Mouse (Mus musculus): ENCODE results near the gene Lgals3bp.

Lgals3bp gene

DNA sequence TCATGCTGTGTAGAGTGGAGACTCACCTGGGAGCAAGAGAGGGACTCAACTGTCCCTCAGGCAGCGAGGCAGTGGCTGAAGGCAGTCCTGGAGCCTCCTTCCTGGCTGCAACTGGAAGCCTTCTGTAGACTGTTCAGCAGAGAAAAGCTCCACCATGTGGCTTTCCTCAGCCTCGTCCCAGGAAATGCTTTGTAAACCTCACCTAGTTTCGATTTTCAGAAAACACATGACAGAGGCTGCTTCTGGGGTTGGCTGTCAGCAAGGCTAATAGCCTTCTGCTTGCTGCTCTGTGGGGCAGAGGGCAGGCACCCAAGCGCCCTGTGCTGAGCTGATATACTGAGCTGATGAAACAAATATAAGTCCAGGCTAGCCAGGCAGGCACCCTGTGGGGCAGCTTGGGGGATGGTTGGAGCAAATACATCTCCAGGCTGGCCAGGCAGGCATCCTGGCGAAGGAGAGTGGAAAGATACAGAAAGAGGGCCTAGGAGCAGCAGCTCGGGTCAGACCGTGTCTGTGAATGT lies at the start of gene Lgals3bp:
Gene Lgals3bp (minus strand): TSS at position 333 of the 521 bp plus-strand sequence.
- peak in 1 of 2 experiments; percentile 25 for DNase-seq (ENCODE audit: low spot score in 2 of 2)

GRCm38 (mm10) chr11:118451211-118451610 lies 49.3 kb upstream of the Lgals3bp start:
- DNase-seq (ENCODE audit: low spot score in 2 of 2): no peak

DNA sequence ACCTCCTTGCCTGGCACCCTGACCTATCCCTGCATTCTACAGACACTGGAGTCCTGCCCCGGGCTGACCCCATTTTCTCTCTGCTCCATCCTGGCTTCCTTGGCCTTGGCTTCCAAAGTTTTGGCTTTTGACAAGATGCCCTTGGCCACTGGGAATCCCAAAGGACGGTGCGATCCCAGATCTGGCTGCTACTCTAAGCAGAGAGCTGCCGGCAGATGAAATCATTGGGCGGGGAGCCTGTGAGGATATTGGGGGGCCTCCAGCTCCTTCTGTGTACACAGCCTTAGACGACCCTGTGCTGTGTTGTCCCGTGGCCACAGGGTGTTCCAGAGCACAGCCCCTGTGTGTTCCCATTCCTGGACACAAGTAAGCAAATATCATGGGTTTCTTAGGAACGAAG lies 46.5 kb upstream of the Lgals3bp start:
- DNase-seq (ENCODE audit: low spot score in 2 of 2): no peak

- no peak for DNase-seq (ENCODE audit: low spot score in 2 of 2)
Observed at GRCm38 (mm10) chr11:118447346-118447745, 45.5 kb upstream of the Lgals3bp start.

- DNase-seq (ENCODE audit: low spot score in 2 of 2): peak; percentile 52 to 82
Observed at GRCm38 (mm10) chr11:118445843-118446242, 44.0 kb upstream of the Lgals3bp start.

GRCm38 (mm10) chr11:118443201-118443970 lies 41.5 kb upstream of the Lgals3bp start:
- DNase-seq (ENCODE audit: low spot score in 2 of 2): peak; percentile 56 to 89

DNA sequence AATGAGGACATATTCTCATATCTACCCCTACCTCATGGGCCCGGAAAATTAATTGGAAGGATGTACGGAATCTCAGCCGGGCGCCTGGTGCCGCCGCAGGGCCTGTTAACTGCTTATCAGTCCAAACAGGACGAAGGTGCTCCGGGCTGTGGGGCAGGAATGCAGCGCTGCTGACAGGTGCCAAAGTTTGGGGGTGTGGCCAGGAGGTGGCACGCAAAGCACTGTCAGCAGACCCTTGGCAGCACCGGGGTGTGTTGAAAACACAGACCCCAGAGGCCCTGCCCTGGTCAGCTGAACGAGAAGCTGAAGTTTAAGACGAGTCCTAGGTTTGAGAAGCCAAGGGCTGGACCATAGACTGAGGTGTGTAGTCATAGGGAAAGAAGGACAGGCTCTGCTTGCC lies 40.8 kb upstream of the Lgals3bp start:
- DNase-seq (ENCODE audit: low spot score in 2 of 2): no peak

GRCm38 (mm10) chr11:118438665-118439414 lies 36.9 kb upstream of the Lgals3bp start:
- no peak for DNase-seq (ENCODE audit: low spot score in 2 of 2)

GRCm38 (mm10) chr11:118436471-118436935 lies 34.6 kb upstream of the Lgals3bp start:
- DNase-seq (ENCODE audit: low spot score in 2 of 2): no peak

- DNase-seq (ENCODE audit: low spot score in 2 of 2): no peak
Observed at GRCm38 (mm10) chr11:118434093-118434492, 32.2 kb upstream of the Lgals3bp start.

- DNase-seq (ENCODE audit: low spot score in 2 of 2): no peak
Observed at GRCm38 (mm10) chr11:118433398-118433868, 31.5 kb upstream of the Lgals3bp start.

- DNase-seq (ENCODE audit: low spot score in 2 of 2): no peak
Observed at GRCm38 (mm10) chr11:118431100-118431948, 29.4 kb upstream of the Lgals3bp start.

GRCm38 (mm10) chr11:118430291-118430885 lies 28.5 kb upstream of the Lgals3bp start:
- DNase-seq (ENCODE audit: low spot score in 2 of 2): no peak

DNA sequence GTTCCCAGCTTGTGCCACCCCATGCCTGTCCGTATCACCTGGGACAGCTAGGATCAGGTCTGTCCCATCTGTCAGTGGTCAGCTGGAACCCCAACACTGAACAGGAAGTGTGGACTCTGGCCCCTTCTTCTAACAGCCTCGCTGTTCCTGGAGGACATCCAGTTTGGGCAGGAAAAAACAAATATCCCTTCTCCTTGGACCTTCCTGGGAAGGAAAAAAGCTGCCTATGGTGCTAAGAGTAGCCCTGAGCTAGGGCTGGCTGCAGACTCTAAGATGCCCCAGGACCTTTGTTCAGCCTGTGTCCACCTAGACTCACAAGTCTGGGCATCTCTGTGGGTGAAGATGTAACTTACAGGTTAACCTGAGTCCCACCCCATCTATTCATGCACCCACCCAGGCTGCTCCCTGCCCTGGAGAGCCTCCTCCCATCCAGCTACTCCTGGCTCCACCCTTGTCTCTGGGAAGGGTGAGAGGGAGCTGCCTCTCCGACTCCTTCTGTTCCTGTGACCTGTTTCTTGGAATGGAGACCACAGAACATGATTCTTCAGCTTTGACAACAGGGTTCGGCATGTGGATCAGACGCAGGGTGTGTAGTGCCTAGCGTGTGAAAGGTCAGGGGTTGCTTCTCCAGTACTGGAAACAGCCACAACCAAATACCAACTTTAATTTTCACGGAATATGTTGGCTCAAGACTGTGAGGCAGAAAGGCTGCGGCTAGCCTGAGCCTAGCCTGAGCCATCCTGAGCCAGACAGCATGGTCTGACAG lies 27.2 kb upstream of the Lgals3bp start:
- DNase-seq (ENCODE audit: low spot score in 2 of 2): no peak

GRCm38 (mm10) chr11:118428460-118428868 lies 26.6 kb upstream of the Lgals3bp start:
- no peak for DNase-seq (ENCODE audit: low spot score in 2 of 2)

DNA sequence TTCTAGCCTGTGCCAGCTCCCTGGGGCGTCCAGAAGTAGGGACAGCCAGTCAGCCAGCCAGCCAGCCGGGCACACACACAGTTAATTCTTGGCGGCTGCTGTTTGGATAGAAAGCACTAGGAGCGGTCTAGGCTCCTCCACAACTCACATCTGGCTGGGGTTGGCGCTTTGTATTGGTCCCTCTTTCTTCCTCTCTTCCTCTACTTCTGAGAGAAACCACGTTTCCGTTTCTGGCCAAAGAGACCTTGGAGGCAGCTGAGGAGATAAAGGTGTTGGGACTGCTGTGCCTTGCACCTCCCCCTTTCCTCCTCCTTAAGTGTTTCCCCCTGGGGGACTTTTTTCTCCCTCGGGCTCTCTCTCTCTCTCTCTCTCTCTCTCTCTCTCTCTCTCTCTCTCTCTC lies 26.1 kb upstream of the Lgals3bp start, which contains the start of gene C1qtnf1:
Gene C1qtnf1 (plus strand): TSS at position 218 of the 400 bp plus-strand sequence.
- DNase-seq (ENCODE audit: low spot score in 2 of 2): no peak

DNA sequence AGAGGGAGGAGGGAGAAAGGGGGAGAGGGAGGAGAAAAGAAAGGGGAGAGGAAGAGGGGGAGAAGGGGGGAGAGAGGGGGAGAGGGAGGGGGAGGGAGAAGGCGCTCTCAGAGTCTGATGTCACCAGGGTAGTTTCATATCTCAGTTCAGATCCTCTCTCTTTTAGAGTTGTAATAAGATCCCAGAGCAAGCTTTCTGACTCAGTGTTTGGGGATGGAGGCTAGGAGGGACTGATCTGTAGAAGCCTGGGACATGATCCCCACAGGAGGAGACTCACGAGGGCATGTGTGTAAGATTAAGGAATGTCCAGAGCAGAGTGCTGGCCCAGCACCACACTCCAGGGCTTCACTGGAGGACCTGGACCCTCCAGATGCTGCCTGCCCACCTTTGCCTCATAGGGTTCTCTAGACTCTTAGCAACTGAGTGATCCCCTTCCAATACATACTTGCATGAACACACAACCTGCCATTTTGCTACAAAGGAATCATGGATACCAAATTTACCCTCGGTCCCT lies 25.4 kb upstream of the Lgals3bp start:
- no peak for DNase-seq (ENCODE audit: low spot score in 2 of 2)

DNA sequence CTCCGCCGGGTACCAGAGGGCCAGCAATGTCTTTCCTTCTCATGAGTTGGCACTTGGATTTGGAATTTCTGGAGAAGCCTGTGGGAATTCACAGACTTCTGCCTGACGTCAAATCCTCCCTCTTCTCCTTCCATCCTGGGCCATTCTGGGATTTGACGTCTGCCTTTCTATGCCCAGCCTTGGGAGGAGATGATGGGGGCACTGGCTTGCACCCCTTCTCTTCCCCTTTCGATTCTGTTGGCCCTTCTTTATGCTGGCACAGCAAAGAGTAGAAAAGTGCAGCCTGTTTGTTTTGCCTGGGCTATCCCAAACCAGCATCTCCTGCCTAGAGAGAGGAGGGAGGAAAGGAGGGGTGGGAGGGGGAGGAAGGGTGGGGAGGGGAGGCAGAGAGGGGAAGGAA lies 24.9 kb upstream of the Lgals3bp start:
- no peak for DNase-seq (ENCODE audit: low spot score in 2 of 2)

DNA sequence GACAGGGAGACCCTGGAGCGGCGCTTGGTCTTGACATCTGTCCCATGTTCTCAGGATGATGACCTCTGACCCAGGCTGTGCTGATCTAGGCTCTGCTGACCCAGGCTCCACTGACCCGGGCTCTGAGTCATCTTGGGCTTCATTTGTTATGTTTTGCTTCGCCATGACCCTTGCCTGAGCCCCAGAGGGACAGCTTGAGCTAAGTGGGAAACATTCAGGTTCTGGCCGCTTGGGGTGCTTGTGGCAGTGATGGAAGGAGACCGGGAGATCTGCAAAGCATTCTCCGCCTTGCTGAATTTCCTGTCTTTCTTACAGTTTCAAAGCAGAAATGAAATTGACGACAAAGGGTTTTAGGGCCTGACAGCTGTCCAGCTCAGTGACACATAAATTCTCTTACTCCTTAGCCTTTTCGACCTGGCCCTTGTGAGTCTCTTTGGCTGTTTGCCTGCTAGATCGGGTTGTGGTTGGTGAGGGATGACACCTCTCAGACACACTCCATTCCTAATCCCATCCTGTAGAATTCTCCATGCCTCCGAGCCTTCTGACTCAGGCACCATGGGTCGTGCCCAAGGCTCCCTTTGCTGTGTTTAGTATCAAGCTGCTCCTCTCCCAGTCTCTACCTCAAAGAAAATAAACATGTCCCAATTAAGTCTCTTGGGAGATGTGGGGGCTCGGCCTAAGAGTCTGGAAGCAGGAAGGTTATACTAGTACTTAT lies 22.9 kb upstream of the Lgals3bp start:
- DNase-seq (ENCODE audit: low spot score in 2 of 2): no peak

All from spleen, postnatal 4 days (tissue).